Mouse (Mus musculus) limb, embryonic 14.5 days (tissue): ENCODE data around the gene Grm7. TPM values are rescaled to one million over a fixed set of nuclear protein-coding genes. Genes with fewer than 3 reads are reported as not detected.

Source experiments
- ATAC-seq: fragments of 200-750 bp; cut with Nextera tagmentation; 2 replicates; pipeline ENCODE4 v1.8.0; 2017; ENCODE audit warnings: low read depth, moderate number of reproducible peaks, moderate TSS enrichment; ENCODE audit not compliant: low FRiP score
- DNase-seq: peaks from one replicate; pipeline ENCODE4 v3.0.0-alpha.2; 2015; ENCODE audit warnings: low spot score
- H3K27ac ChIP-seq: fragments of 300-500 bp; sonication (generic); replicated peaks from 2 replicates; pipeline ENCODE4 v1.5.1; 2014; ENCODE audit warnings: low read depth, mild to moderate bottlenecking, low read length, moderate library complexity, mixed read lengths
- H3K27me3 ChIP-seq: fragments of 300-500 bp; sonication (generic); 2 replicates; pipeline ENCODE4 v1.6.1; 2014; ENCODE audit warnings: low read length, mixed read lengths; ENCODE audit not compliant: control insufficient read depth, insufficient read depth
- H3K36me3 ChIP-seq: fragments of 300-500 bp; sonication (generic); 2 replicates; pipeline ENCODE4 v1.6.1; 2014; ENCODE audit warnings: mild to moderate bottlenecking, low read length, moderate library complexity, mixed read lengths; ENCODE audit not compliant: control insufficient read depth, insufficient read depth
- H3K4me1 ChIP-seq: fragments of 300-500 bp; sonication (generic); 2 replicates; pipeline ENCODE4 v1.6.1; 2014; ENCODE audit warnings: antibody characterized with exemption, low read length, mixed read lengths; ENCODE audit not compliant: control insufficient read depth, insufficient read depth
- H3K4me2 ChIP-seq: fragments of 300-500 bp; sonication (generic); replicated peaks from 2 replicates; pipeline ENCODE4 v1.6.1; 2014; ENCODE audit warnings: low read depth, mild to moderate bottlenecking, low read length, moderate library complexity; ENCODE audit not compliant: severe bottlenecking
- H3K4me3 ChIP-seq: fragments of 300-500 bp; sonication (generic); replicated peaks from 2 replicates; pipeline ENCODE4 v1.5.1; 2014; ENCODE audit warnings: low read length
- H3K9ac ChIP-seq: fragments of 300-500 bp; sonication (generic); 2 replicates; pipeline ENCODE4 v1.6.1; 2014; ENCODE audit warnings: mild to moderate bottlenecking, low read depth, low read length, moderate library complexity; ENCODE audit not compliant: severe bottlenecking
- H3K9me3 ChIP-seq: fragments of 300-500 bp; sonication (generic); 2 replicates; pipeline ENCODE4 v1.6.1; 2016; ENCODE audit warnings: low read length; ENCODE audit not compliant: control insufficient read depth
- POLR2A ChIP-seq: fragments of 200-500 bp; IDR thresholded peaks from 2 replicates; pipeline ENCODE4 v1.8.0; 2012; ENCODE audit warnings: inconsistent platforms, mild to moderate bottlenecking, moderate library complexity, borderline replicate concordance; ENCODE audit not compliant: insufficient read depth, insufficient read length; ENCODE audit errors: extremely low read depth
- WGBS: fragments of 180-500 bp; shearing (Covaris S2); extraction: QIAGEN DNeasy Blood & Tissue Kit; methylation state at CpG from one replicate; pipeline ENCODE4 v1.1.7; 2014; 5-methylcytosine and 5-hydroxymethylcytosine counted together
- polyA plus RNA-seq, 2 experiments: library from polyadenylated mRNA; depleted of rRNA in 1 of 2; stranded (reverse) in 1 of 2; unstranded in 1 of 2; fragments of >200 nt; fragmentation: Nextera tagmentation in 1 of 2; extraction: Ambion mirVana in 1 of 2; gene quantifications; 2 replicates each; pipeline versions ENCODE4 v1.2.1 to v1.2.3; 2012 to 2014

Gene Grm7
- 2.4 and 2.9 TPM in 2 replicates for polyA plus RNA-seq (2012; rRNA removed)
- 3.2 and 3.5 TPM in 2 replicates for polyA plus RNA-seq (2014; fragmentation: Nextera tagmentation; extraction: Ambion mirVana)

GRCm38 (mm10) chr6:110645411-110646361 is at the start of gene Grm7:
Grm7 (plus strand) TSS chr6:110645581.
- peaks cover 39% of the 10 kb centered on the region for H3K27me3 ChIP-seq
- ATAC-seq = peak; percentile 50; the same call in 1 of the 2 replicates

GRCm38 (mm10) chr6:110645041-110645410 is 355 bp upstream of the Grm7 start:
- no peak for DNase-seq
- H3K4me2 ChIP-seq = peak overlapping the region; percentile 70
- no peaks in the 10 kb centered on the region for H3K36me3 ChIP-seq
- peak overlapping the region; percentile 43 for H3K4me3 ChIP-seq
- TF ChIP-seq POLR2A = no peak
- no peak overlapping the region for H3K9ac ChIP-seq
- H3K27me3 ChIP-seq = peaks cover 39% of the 10 kb centered on the region
- H3K9me3 ChIP-seq = no peaks in the 10 kb centered on the region
- no peak for ATAC-seq
- peaks cover 3% of the 10 kb centered on the region; the same call in 1 of the 2 replicates for H3K4me1 ChIP-seq
- 1% methylated on average over 7 of the region's 7 CpGs for WGBS
- no peak overlapping the region for H3K27ac ChIP-seq

More at GRCm38 (mm10) chr6:110645411-110646361, at the start of gene Grm7:
- H3K9me3 ChIP-seq = no peaks in the 10 kb centered on the region
- no peak within 1 kb of the TSS for H3K9ac ChIP-seq
- H3K4me2 ChIP-seq = peak within 1 kb of the TSS; percentile 70
- H3K36me3 ChIP-seq = no peaks in the 10 kb centered on the region
- peak within 1 kb of the TSS; percentile 43 for H3K4me3 ChIP-seq
- no peak for TF ChIP-seq POLR2A
- peaks cover 3% of the 10 kb centered on the region; the same call in 1 of the 2 replicates for H3K4me1 ChIP-seq
- H3K27ac ChIP-seq = no peak within 1 kb of the TSS
- under 1% methylated on average over 50 of the region's 65 CpGs for WGBS
- peak; percentile 10 for DNase-seq

DNA sequence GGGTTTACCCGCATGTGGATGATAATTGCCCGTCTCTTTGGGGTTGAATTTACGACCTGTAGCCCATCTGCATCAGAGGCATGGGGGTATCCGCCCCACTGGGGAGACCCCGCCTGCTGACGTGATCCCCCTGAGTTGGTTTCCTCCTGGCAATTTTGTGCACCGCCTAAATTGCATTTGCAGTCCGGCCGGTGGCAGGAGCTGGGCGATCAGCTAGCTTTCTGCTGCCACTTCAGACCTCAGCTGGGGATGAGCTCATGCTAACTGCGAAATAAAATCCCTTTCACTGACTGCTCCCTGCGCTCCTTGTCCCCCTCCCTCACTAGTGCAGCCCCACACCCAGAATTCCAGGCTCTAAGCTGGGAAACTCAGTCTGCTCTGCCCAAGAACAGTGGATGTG is 1.5 kb downstream of the Grm7 start:
- peaks cover 39% of the 10 kb centered on the region for H3K27me3 ChIP-seq
- no peak overlapping the region for H3K9ac ChIP-seq
- no peak for TF ChIP-seq POLR2A
- H3K4me3 ChIP-seq = peak overlapping the region; percentile 15
- H3K36me3 ChIP-seq = no peaks in the 10 kb centered on the region
- peaks cover 3% of the 10 kb centered on the region; the same call in 1 of the 2 replicates for H3K4me1 ChIP-seq
- H3K4me2 ChIP-seq = peak overlapping the region; percentile 29
- H3K9me3 ChIP-seq = no peaks in the 10 kb centered on the region
- H3K27ac ChIP-seq = no peak overlapping the region
- DNase-seq (no peak), ATAC-seq (no peak)
- WGBS = 0% methylated on average over 10 of the region's 12 CpGs

- peaks cover 3% of the 10 kb centered on the region; the same call in 1 of the 2 replicates for H3K4me1 ChIP-seq
- no peak overlapping the region for H3K27ac ChIP-seq
- no peak overlapping the region for H3K4me2 ChIP-seq
- DNase-seq (no peak), ATAC-seq (no peak)
- no peak overlapping the region for H3K4me3 ChIP-seq
- no peaks in the 10 kb centered on the region for H3K36me3 ChIP-seq
- 89% methylated on average over 1 of the region's 1 CpGs for WGBS
- peaks cover 35% of the 10 kb centered on the region for H3K27me3 ChIP-seq
- no peak for TF ChIP-seq POLR2A
- H3K9ac ChIP-seq = no peak overlapping the region
- no peaks in the 10 kb centered on the region for H3K9me3 ChIP-seq
Observed at GRCm38 (mm10) chr6:110649227-110649626, 3.8 kb downstream of the Grm7 start.

DNA sequence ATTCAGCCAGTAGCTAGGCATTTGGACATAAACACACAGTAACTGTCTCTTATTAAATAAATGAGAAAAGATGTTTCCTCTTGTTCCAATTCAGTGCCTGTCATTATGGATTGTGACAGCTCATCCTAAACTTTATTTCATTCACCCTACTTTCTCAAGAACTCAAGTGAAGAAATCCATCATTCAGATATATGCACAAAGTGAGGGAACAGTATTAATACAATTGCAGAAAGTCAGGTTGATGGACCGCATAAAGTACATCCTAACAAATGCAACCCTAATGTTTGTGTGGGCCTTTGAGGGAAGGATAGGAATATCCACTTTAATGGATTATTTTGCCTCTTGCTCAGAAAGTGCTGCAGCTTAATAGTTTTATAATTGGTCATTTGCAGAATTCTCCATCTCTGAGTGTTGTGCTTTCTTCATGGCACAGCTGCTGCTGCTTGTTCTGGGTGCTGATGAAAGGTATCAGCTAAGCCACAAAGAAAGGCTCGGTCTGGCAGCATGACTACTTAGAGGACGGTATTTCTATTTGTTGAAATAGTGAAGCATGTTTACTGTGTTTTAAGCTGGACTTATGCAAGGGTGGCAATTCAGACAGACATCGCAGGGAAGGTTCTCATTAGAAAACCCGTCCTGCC is 8.1 kb downstream of the Grm7 start:
- Histone ChIP-seq H3K4me3 (no peak overlapping the region), H3K4me2 (no peak overlapping the region), H3K36me3 (no peaks in the 10 kb centered on the region), H3K27me3 (no peaks in the 10 kb centered on the region), H3K9ac (no peak overlapping the region), H3K9me3 (no peaks in the 10 kb centered on the region), H3K4me1 (no peaks in the 10 kb centered on the region), H3K27ac (no peak overlapping the region)
- DNase-seq = no peak
- ATAC-seq = no peak
- WGBS = 75% methylated on average over 5 of the region's 5 CpGs
- TF ChIP-seq POLR2A = no peak
